Mouse (Mus musculus): ENCODE data around the gene Nrg4. TPM values are rescaled to one million over a fixed set of nuclear protein-coding genes. Genes with fewer than 3 reads are reported as not detected.

Nrg4 gene
- polyA plus RNA-seq, 1 experiment from 2014 or later = 0.86 TPM

DNA sequence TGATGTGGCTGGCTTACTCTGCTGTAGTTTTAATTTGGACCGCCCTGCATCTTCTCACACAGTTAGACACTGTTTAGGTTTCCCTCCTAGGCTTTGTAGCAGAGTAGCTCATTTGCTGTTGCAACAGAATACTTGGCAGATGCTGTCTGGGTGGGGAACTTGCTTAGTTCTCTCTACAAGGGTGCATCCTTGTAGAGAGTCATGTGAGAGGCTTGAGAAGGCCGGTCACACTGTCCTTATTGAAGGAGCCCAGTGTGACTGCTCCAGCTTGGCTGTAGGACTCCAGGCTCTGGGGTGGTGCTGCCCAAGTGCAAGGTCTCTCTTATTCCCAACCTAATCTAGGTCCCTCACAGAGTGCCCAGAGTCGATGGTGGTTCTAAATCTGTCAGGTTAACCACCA lies 109.3 kb downstream of the Nrg4 start:
- no peaks in the 10 kb centered on the region for H3K27me3 ChIP-seq (ENCODE audit: control insufficient read depth, insufficient read depth, low read length)
- DNase-seq (ENCODE audit: low spot score, missing footprints) = no peak
- H3K27ac ChIP-seq (ENCODE audit: low read depth, low read length) = no peak overlapping the region
- ATAC-seq (ENCODE audit: low FRiP score) = no peak
- no peak overlapping the region for H3K9ac ChIP-seq (ENCODE audit: low read length)
- H3K4me1 ChIP-seq (ENCODE audit: control insufficient read depth, insufficient read depth, low read length) = no peaks in the 10 kb centered on the region
- 94% methylated on average over 3 of the region's 3 CpGs for WGBS
- H3K4me2 ChIP-seq = no peak overlapping the region
- no peaks in the 10 kb centered on the region for H3K9me3 ChIP-seq (ENCODE audit: control insufficient read depth, low read length)
- no peak overlapping the region for H3K4me3 ChIP-seq (ENCODE audit: low read depth, low read length)
- H3K36me3 ChIP-seq (ENCODE audit: control insufficient read depth, insufficient read depth, low read length) = peaks cover 29% of the 10 kb centered on the region

DNA sequence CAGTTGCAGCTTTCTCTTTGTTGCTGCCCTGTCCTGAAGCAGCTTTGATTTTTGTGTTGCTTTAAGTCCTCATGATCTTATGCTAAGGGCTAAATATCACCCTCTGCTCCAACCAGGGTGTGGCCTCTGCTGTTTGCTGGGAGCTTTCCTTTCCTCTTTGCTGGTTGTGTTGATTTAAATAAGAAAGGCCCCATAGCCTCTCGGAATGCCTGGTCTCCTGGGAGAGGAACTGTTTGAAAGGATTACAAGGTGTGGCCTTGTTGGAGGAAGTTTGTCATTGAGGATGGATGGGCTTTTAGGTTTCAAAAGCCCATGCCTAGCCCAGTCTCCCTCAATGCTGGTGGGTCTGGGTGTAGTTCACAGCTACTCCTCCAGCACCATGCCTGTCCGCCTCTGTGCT lies 110.6 kb downstream of the Nrg4 start:
- WGBS = 57% methylated on average over 2 of the region's 2 CpGs
- Histone ChIP-seq H3K9me3 (ENCODE audit: control insufficient read depth, low read length) (no peaks in the 10 kb centered on the region), H3K36me3 (ENCODE audit: control insufficient read depth, insufficient read depth, low read length) (peaks cover 29% of the 10 kb centered on the region), H3K4me1 (ENCODE audit: control insufficient read depth, insufficient read depth, low read length) (no peaks in the 10 kb centered on the region), H3K27ac (ENCODE audit: low read depth, low read length) (no peak overlapping the region), H3K27me3 (ENCODE audit: control insufficient read depth, insufficient read depth, low read length) (no peaks in the 10 kb centered on the region), H3K9ac (ENCODE audit: low read length) (no peak overlapping the region), H3K4me2 (no peak overlapping the region), H3K4me3 (ENCODE audit: low read depth, low read length) (no peak overlapping the region)
- no peak for DNase-seq (ENCODE audit: low spot score, missing footprints)
- ATAC-seq (ENCODE audit: low FRiP score) = no peak

DNA sequence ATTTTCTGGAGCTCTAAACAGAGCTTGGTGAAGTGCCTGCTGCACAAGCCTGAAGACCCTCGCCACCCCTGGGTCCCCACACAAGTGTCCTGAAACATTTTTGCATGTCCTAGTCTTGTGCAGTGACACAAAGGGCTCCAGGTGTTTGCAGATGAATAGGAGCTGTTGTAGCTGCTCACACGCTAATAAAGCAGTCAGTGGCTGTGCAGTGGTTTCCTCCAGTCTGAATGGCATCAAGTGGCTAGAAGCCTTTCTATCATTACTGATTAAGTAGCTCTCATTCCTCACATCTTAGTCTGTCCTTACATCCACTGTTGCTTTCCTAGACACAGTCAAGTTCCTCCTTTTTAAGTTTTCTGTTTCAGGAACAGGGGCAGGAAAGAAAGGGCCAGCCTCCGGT lies 111.0 kb downstream of the Nrg4 start:
- Histone ChIP-seq H3K4me2 (no peak overlapping the region), H3K4me1 (ENCODE audit: control insufficient read depth, insufficient read depth, low read length) (no peaks in the 10 kb centered on the region), H3K4me3 (ENCODE audit: low read depth, low read length) (no peak overlapping the region), H3K36me3 (ENCODE audit: control insufficient read depth, insufficient read depth, low read length) (peaks cover 29% of the 10 kb centered on the region), H3K9me3 (ENCODE audit: control insufficient read depth, low read length) (no peaks in the 10 kb centered on the region), H3K27me3 (ENCODE audit: control insufficient read depth, insufficient read depth, low read length) (no peaks in the 10 kb centered on the region), H3K9ac (ENCODE audit: low read length) (no peak overlapping the region), H3K27ac (ENCODE audit: low read depth, low read length) (no peak overlapping the region)
- ATAC-seq (ENCODE audit: low FRiP score) = no peak
- 87% methylated on average over 3 of the region's 3 CpGs for WGBS
- DNase-seq (ENCODE audit: low spot score, missing footprints) = no peak

DNA sequence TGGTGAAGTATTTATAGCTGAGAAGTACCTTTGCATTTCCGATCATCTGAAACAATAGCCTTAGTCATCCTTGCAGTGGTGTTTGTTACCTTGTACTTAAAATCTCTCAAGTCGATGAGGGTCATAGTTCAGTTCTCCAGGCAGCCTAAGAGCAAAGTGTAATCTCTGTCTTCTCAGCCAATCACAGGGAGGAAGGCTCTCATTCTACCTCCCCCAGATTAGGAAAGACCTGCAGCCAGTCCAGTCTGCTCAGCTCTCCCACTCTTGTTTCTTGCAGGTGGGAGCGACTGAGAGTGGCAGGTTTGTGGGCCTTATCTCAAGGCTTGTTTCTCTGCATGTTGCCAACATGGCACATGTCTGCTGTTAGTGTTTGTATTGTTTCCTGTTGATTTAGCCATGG lies 111.6 kb downstream of the Nrg4 start:
- 85% methylated on average over 3 of the region's 3 CpGs for WGBS
- ATAC-seq (ENCODE audit: low FRiP score) = no peak

DNA sequence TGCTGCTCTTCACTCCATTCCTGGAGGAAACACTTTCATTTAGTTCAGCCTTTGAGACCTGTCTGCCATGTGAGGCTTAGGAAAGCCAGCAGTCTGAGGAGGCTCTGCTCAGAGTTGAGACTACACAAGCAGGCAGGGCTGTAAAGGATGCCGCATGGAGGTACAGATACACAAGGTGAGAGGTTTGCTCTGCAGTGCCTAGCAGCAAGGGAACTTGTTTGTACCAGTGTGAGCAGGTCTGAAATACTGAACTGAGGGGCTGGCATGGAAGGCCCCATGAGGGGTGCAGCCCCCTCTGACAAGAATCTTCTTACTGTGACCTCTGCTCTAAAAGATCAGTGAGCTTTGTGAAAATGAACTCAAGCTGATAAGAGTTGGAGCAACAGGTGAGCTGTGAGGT lies 113.2 kb downstream of the Nrg4 start:
- 96% methylated on average over 1 of the region's 1 CpGs for WGBS
- peaks cover 23% of the 10 kb centered on the region for H3K36me3 ChIP-seq (ENCODE audit: control insufficient read depth, insufficient read depth, low read length)
- no peak for DNase-seq (ENCODE audit: low spot score, missing footprints)

More for the DNA sequence above, 111.6 kb downstream of the Nrg4 start:
- H3K4me1 ChIP-seq (ENCODE audit: control insufficient read depth, insufficient read depth, low read length) = peaks cover 1% of the 10 kb centered on the region; the same call in 1 of the 2 replicates
- H3K4me2 ChIP-seq = no peak overlapping the region
- H3K27ac ChIP-seq (ENCODE audit: low read depth, low read length) = no peak overlapping the region
- H3K9ac ChIP-seq (ENCODE audit: low read length) = no peak overlapping the region
- peaks cover 29% of the 10 kb centered on the region for H3K36me3 ChIP-seq (ENCODE audit: control insufficient read depth, insufficient read depth, low read length)
- H3K4me3 ChIP-seq (ENCODE audit: low read depth, low read length) = no peak overlapping the region
- DNase-seq (ENCODE audit: low spot score, missing footprints) = no peak
- H3K27me3 ChIP-seq (ENCODE audit: control insufficient read depth, insufficient read depth, low read length) = no peaks in the 10 kb centered on the region
- no peaks in the 10 kb centered on the region for H3K9me3 ChIP-seq (ENCODE audit: control insufficient read depth, low read length)

DNA sequence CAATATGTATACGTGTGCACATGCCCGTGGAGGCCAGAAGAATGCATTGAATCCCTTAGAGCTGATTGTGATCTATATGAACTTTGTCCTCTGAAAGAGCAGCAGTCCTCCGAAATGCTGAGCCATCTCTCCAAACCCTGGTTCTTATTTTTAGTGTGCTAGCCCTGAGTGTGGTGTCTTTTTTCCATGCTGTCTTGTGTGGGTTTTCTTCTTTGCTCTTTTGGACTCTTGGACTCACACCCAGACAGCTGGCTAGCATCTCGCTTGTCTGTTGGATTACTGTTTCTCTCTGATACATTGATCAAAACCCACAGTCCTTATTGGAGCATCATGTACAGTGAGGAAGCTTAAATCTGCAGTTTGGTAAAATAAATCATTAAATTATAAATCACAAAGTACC lies 115.0 kb downstream of the Nrg4 start:
- Histone ChIP-seq H3K4me1 (ENCODE audit: control insufficient read depth, insufficient read depth, low read length) (peaks cover 9% of the 10 kb centered on the region), H3K4me3 (ENCODE audit: low read depth, low read length) (no peak overlapping the region), H3K9ac (ENCODE audit: low read length) (no peak overlapping the region), H3K4me2 (no peak overlapping the region), H3K27ac (ENCODE audit: low read depth, low read length) (no peak overlapping the region), H3K9me3 (ENCODE audit: control insufficient read depth, low read length) (no peaks in the 10 kb centered on the region), H3K36me3 (ENCODE audit: control insufficient read depth, insufficient read depth, low read length) (peaks cover 16% of the 10 kb centered on the region), H3K27me3 (ENCODE audit: control insufficient read depth, insufficient read depth, low read length) (no peaks in the 10 kb centered on the region)
- ATAC-seq (ENCODE audit: low FRiP score) (no peak), DNase-seq (ENCODE audit: low spot score, missing footprints) (no peak)
- WGBS = 88% methylated on average over 4 of the region's 4 CpGs

More for the DNA sequence above, 113.2 kb downstream of the Nrg4 start:
- Histone ChIP-seq H3K9me3 (ENCODE audit: control insufficient read depth, low read length) (no peaks in the 10 kb centered on the region), H3K4me2 (no peak overlapping the region), H3K27ac (ENCODE audit: low read depth, low read length) (no peak overlapping the region), H3K27me3 (ENCODE audit: control insufficient read depth, insufficient read depth, low read length) (no peaks in the 10 kb centered on the region), H3K4me3 (ENCODE audit: low read depth, low read length) (no peak overlapping the region), H3K9ac (ENCODE audit: low read length) (no peak overlapping the region), H3K4me1 (ENCODE audit: control insufficient read depth, insufficient read depth, low read length) (peaks cover 9% of the 10 kb centered on the region)
- no peak for ATAC-seq (ENCODE audit: low FRiP score)

DNA sequence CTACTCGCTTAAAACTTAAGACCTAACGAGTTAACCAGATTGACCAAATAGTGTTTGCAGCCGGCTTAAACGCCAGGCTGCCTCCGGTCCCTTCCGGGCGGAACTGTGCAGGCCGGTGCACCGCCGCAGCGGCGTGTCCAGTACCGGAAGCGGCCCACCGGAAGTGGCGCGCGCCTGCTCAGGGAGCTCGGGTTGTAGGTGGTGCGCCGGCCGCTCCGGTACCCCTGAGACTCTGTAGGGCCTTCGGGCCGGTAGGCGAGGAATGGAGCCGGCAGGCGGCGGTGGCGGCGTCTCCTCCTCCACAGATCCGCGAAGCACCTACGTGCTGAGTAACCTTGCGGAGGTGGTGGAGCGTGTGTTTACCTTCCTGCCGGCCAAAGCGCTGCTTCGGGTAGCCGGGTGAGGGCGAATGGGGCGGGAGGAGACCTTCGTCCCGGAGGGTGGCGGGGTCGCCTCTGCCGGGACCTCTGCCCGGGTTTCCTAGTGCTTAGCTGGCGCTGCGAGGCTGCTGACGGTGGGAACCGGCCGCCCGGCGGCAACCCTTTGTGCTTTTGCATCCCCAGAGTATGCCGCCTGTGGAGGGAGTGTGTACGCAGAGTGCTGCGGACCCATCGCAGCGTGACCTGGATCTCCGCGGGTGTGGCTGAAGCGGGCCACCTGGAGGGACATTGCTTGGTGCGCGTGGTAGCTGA lies 117.7 kb downstream of the Nrg4 start, which contains the start of gene Fbxo22:
Fbxo22 (plus strand) TSS at position 136 of the 692 bp plus-strand sequence.
- Histone ChIP-seq H3K4me1 (ENCODE audit: control insufficient read depth, insufficient read depth, low read length) (peaks cover 9% of the 10 kb centered on the region), H3K4me3 (ENCODE audit: low read depth, low read length) (peak within 1 kb of the TSS; percentile 80), H3K4me2 (peak within 1 kb of the TSS; percentile 77), H3K9me3 (ENCODE audit: control insufficient read depth, low read length) (no peaks in the 10 kb centered on the region), H3K9ac (ENCODE audit: low read length) (peak within 1 kb of the TSS; percentile 89), H3K36me3 (ENCODE audit: control insufficient read depth, insufficient read depth, low read length) (peaks cover 2% of the 10 kb centered on the region; the same call in 1 of the 2 replicates), H3K27ac (ENCODE audit: low read depth, low read length) (peak within 1 kb of the TSS; percentile 79), H3K27me3 (ENCODE audit: control insufficient read depth, insufficient read depth, low read length) (no peaks in the 10 kb centered on the region)
- WGBS = under 1% methylated on average over 65 of the region's 65 CpGs
- ATAC-seq (ENCODE audit: low FRiP score) = peak; percentile 100
- peak; percentile 99 for DNase-seq (ENCODE audit: low spot score, missing footprints)

DNA sequence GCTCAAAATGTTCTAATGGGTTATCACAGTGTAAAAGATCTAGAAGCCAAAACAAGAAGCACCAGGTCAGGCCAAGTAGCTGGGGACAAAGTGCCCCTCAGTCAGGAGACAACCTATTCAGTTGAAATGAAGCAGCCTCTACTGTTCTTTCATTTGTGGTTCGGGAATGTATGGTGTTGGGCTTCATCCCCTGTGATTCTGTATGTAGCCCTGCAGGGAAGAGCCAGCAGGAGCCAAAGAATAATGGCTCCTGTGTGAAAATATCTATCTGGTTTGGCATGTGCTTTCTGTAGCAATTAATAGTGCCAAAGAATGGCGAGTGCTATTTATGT lies 118.2 kb downstream of the Nrg4 start:
- peak; percentile 43 for ATAC-seq (ENCODE audit: low FRiP score)

DNA sequence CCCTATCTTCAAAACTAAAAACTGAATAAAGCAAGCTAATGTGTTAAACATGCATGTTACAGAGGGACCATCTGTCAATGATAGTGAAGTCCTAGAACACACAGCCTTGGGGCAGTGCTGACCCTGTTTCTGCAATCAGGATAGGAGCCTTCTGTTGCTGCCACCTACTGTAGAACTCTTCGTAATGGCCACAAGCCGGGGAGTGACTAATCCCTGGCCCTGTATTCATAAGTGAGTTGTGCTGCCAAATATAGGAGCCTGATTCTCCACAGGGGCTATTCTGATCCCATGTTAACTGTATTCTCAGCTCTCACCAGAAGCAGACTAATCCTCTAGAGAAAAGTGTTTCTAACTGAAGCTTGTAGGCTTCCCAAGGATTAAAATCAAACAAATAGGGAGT lies 127.3 kb downstream of the Nrg4 start:
- H3K4me2 ChIP-seq = no peak overlapping the region
- H3K36me3 ChIP-seq (ENCODE audit: control insufficient read depth, insufficient read depth, low read length) = no peaks in the 10 kb centered on the region
- DNase-seq (ENCODE audit: low spot score, missing footprints) (no peak), ATAC-seq (ENCODE audit: low FRiP score) (no peak)
- 79% methylated on average over 2 of the region's 2 CpGs for WGBS
- H3K9ac ChIP-seq (ENCODE audit: low read length) = no peak overlapping the region
- H3K4me3 ChIP-seq (ENCODE audit: low read depth, low read length) = no peak overlapping the region
- H3K27ac ChIP-seq (ENCODE audit: low read depth, low read length) = no peak overlapping the region
- H3K27me3 ChIP-seq (ENCODE audit: control insufficient read depth, insufficient read depth, low read length) = no peaks in the 10 kb centered on the region
- H3K9me3 ChIP-seq (ENCODE audit: control insufficient read depth, low read length) = no peaks in the 10 kb centered on the region
- H3K4me1 ChIP-seq (ENCODE audit: control insufficient read depth, insufficient read depth, low read length) = no peaks in the 10 kb centered on the region

More for the DNA sequence above, 118.2 kb downstream of the Nrg4 start:
- no peaks in the 10 kb centered on the region for H3K27me3 ChIP-seq (ENCODE audit: control insufficient read depth, insufficient read depth, low read length)
- peak overlapping the region; percentile 89 for H3K9ac ChIP-seq (ENCODE audit: low read length)
- H3K36me3 ChIP-seq (ENCODE audit: control insufficient read depth, insufficient read depth, low read length) = no peaks in the 10 kb centered on the region
- H3K4me1 ChIP-seq (ENCODE audit: control insufficient read depth, insufficient read depth, low read length) = peaks cover 9% of the 10 kb centered on the region
- no peak for DNase-seq (ENCODE audit: low spot score, missing footprints)
- 0% methylated on average over 2 of the region's 2 CpGs for WGBS
- peak overlapping the region; percentile 80 for H3K4me3 ChIP-seq (ENCODE audit: low read depth, low read length)
- peak overlapping the region; percentile 77 for H3K4me2 ChIP-seq
- no peaks in the 10 kb centered on the region for H3K9me3 ChIP-seq (ENCODE audit: control insufficient read depth, low read length)
- 0 out of 2 replicates have a peak overlapping the region, but pooled peaks have one; percentile 20 for H3K27ac ChIP-seq (ENCODE audit: low read depth, low read length)

All from midbrain, embryonic 11.5 days (tissue).